Mouse (Mus musculus) lung, postnatal 0 days (tissue): Measurements from ENCODE around the gene Mta3.

ENCODE experiments used
- CTCF ChIP-seq: IDR thresholded peaks from 2 replicates; pipeline ENCODE4 v1.5.1; 2016; ENCODE audit warnings: antibody characterized with exemption, mild to moderate bottlenecking
- EP300 ChIP-seq: IDR thresholded peaks from 2 replicates; pipeline ENCODE4 v1.6.1; 2016; ENCODE audit warnings: antibody characterized with exemption, mild to moderate bottlenecking, control low read depth

- TF ChIP-seq CTCF: no peak
- no peak for TF ChIP-seq EP300
These were observed 28.6 kb upstream of the Mta3 start for GRCm38 (mm10) chr17:83677370-83677769.
